Mouse (Mus musculus) MEL (cell line): Measurements from ENCODE around the gene Gm5788. TPM values are rescaled to one million over a fixed set of nuclear protein-coding genes. Genes with fewer than 3 reads are reported as not detected.

ENCODE experiments used
- DNase-seq: peaks from one replicate; pipeline ENCODE4 v3.0.0; 2011; ENCODE audit warnings: low read depth, low spot score
- H3K27ac ChIP-seq: 2 replicates; pipeline ENCODE4 v1.5.1; 2012; ENCODE audit warnings: low read depth, mild to moderate bottlenecking, control low read depth, low read length, moderate library complexity; ENCODE audit not compliant: control insufficient read depth
- H3K27me3 ChIP-seq, 2 experiments: fragments of 150-350 bp in 1 of 2; sonication (generic) in 1 of 2; 2 replicates each; pipeline ENCODE4 v1.6.1; 2012; ENCODE audit warnings: low read length in 2 of 2, mild to moderate bottlenecking in 2 of 2, improper control_type of control experiment in 1 of 2, moderate library complexity in 1 of 2; ENCODE audit not compliant: insufficient read depth in 2 of 2, control insufficient read depth in 1 of 2
- H3K36me3 ChIP-seq, 2 experiments: 2 replicates each; pipeline ENCODE4 v1.6.1; 2012 to 2014; ENCODE audit warnings: low read length in 2 of 2, improper control_type of control experiment in 1 of 2, inconsistent platforms in 1 of 2, mild to moderate bottlenecking in 1 of 2; ENCODE audit not compliant: insufficient read depth in 2 of 2, control insufficient read depth in 1 of 2
- H3K4me1 ChIP-seq, 2 experiments: fragments of 150-350 bp in 1 of 2; sonication (generic) in 1 of 2; 2 replicates each; pipeline ENCODE4 v1.6.1; 2012; ENCODE audit warnings: low read length in 2 of 2, improper control_type of control experiment in 1 of 2, mild to moderate bottlenecking in 1 of 2; ENCODE audit not compliant: insufficient read depth in 2 of 2, control insufficient read depth in 1 of 2
- H3K4me3 ChIP-seq, 2 experiments: fragments of 150-350 bp in 1 of 2; sonication (generic) in 1 of 2; 2 replicates each; pipeline ENCODE4 v1.5.1; 2012; ENCODE audit warnings: low read depth in 2 of 2, low read length in 2 of 2, mild to moderate bottlenecking in 2 of 2, moderate library complexity in 2 of 2, control low read depth in 1 of 2, improper control_type of control experiment in 1 of 2; ENCODE audit not compliant: control insufficient read depth in 1 of 2, insufficient read depth in 1 of 2
- H3K79me2 ChIP-seq: 2 replicates; pipeline ENCODE4 v1.6.1; 2012; ENCODE audit warnings: mild to moderate bottlenecking, low read length, moderate library complexity; ENCODE audit not compliant: control insufficient read depth, poor library complexity, insufficient read depth
- H3K9ac ChIP-seq: 2 replicates; pipeline ENCODE4 v1.6.1; 2012; ENCODE audit warnings: low read depth, mild to moderate bottlenecking, control low read depth, low read length, moderate library complexity; ENCODE audit not compliant: control insufficient read depth, poor library complexity, severe bottlenecking
- H3K9me3 ChIP-seq: fragments of 150-350 bp; sonication (generic); replicated peaks from 2 replicates; pipeline ENCODE4 v1.6.1; 2012; ENCODE audit warnings: mild to moderate bottlenecking, low read length, improper control_type of control experiment, moderate library complexity; ENCODE audit not compliant: insufficient read depth
- BHLHE40 ChIP-seq: IDR thresholded peaks from 2 replicates; pipeline ENCODE4 v1.6.1; 2012; ENCODE audit warnings: low read depth, mild to moderate bottlenecking, inconsistent platforms, low read length, improper control_type of control experiment, borderline replicate concordance
- CHD1 ChIP-seq: IDR thresholded peaks from 2 replicates; pipeline ENCODE4 v1.6.1; 2012; ENCODE audit warnings: low read depth, mild to moderate bottlenecking, inconsistent platforms, low read length, improper control_type of control experiment
- CHD2 ChIP-seq: IDR thresholded peaks from 2 replicates; pipeline ENCODE4 v1.6.1; 2011; ENCODE audit warnings: low read length, improper control_type of control experiment
- E2F4 ChIP-seq: IDR thresholded peaks from 2 replicates; pipeline ENCODE4 v1.6.1; 2011; ENCODE audit warnings: low read depth, low read length, improper control_type of control experiment, borderline replicate concordance
- GABPA ChIP-seq: IDR thresholded peaks from 2 replicates; pipeline ENCODE4 v1.6.1; 2012; ENCODE audit warnings: low read depth, mild to moderate bottlenecking, inconsistent platforms, low read length, improper control_type of control experiment, moderate library complexity
- MXI1 ChIP-seq: IDR thresholded peaks from 2 replicates; pipeline ENCODE4 v1.6.1; 2011; ENCODE audit warnings: mild to moderate bottlenecking, low read depth, low read length, improper control_type of control experiment
- MYC ChIP-seq: IDR thresholded peaks from 2 replicates; pipeline ENCODE4 v1.6.1; 2011; ENCODE audit warnings: low read depth, mild to moderate bottlenecking, low read length, improper control_type of control experiment, moderate library complexity
- NRF1 ChIP-seq: IDR thresholded peaks from 2 replicates; pipeline ENCODE4 v1.6.1; 2014; ENCODE audit warnings: low read depth, mild to moderate bottlenecking, inconsistent platforms, low read length, improper control_type of control experiment, moderate library complexity; ENCODE audit not compliant: poor library complexity, insufficient read depth, severe bottlenecking
- POLR2A ChIP-seq, 2 experiments: IDR thresholded peaks; 2 replicates each; pipeline ENCODE4 v1.6.1; 2011 to 2012; ENCODE audit warnings: low read length in 2 of 2, mild to moderate bottlenecking in 2 of 2, control low read depth in 1 of 2, improper control_type of control experiment in 1 of 2, low read depth in 1 of 2, moderate library complexity in 1 of 2; ENCODE audit not compliant: control insufficient read depth in 1 of 2, insufficient read depth in 1 of 2, poor library complexity in 1 of 2
- SIN3A ChIP-seq: IDR thresholded peaks from 2 replicates; pipeline ENCODE4 v1.6.1; 2012; ENCODE audit warnings: low read length, improper control_type of control experiment, inconsistent platforms
- TAL1 ChIP-seq: IDR thresholded peaks from 2 replicates; pipeline ENCODE4 v1.6.1; 2012; ENCODE audit warnings: mild to moderate bottlenecking, inconsistent platforms, low read length, moderate library complexity, mixed read lengths
- UBTF ChIP-seq: IDR thresholded peaks from 2 replicates; pipeline ENCODE4 v1.6.1; 2012; ENCODE audit warnings: low read depth, mild to moderate bottlenecking, inconsistent platforms, low read length, improper control_type of control experiment, moderate library complexity, borderline replicate concordance; ENCODE audit not compliant: insufficient read depth
- polyA plus RNA-seq, 2 experiments: library from polyadenylated mRNA; stranded (reverse) in 1 of 2; unstranded in 1 of 2; fragments of >175 nt in 1 of 2; fragments of >200 nt in 1 of 2; gene quantifications; 2 replicates each; pipeline versions ENCODE4 v1.2.1 to v1.2.4; 2012; ENCODE audit warnings: low replicate concordance in 2 of 2, low read depth in 1 of 2; ENCODE audit not compliant: insufficient read length in 2 of 2, insufficient read depth in 1 of 2, missing spikeins in 1 of 2
- total RNA-seq: library from RNA; depleted of rRNA; stranded (reverse); fragments of 300-350 nt; gene quantifications from 2 replicates; pipeline ENCODE4 v1.2.3, GENCODE M21; 2012; rRNA removed

Gm5788 gene
- total and polyA plus RNA-seq, 3 experiments: not detected

- H3K4me3 ChIP-seq: no peak overlapping the region
- no peak overlapping the region for H3K27ac ChIP-seq
- 0 out of 4 replicates have a peak, but pooled peaks cover 0 to 2% of the 10 kb centered on the region in 2 experiments for H3K4me1 ChIP-seq
- no peak overlapping the region for H3K9ac ChIP-seq
- no peaks in the 10 kb centered on the region for H3K27me3 ChIP-seq
- no peak for DNase-seq
- no peaks in the 10 kb centered on the region for H3K9me3 ChIP-seq
- TF ChIP-seq GABPA (no peak), TAL1 (no peak), E2F4 (no peak), UBTF (no peak), SIN3A (no peak), MXI1 (no peak), BHLHE40 (no peak), NRF1 (no peak), MYC (no peak), CHD1 (no peak), CHD2 (no peak), POLR2A (IDR thresholded peaks at IDR 0.05; ENCODE audit: control insufficient read depth in 1 of 2, insufficient read depth in 1 of 2, low read depth in 1 of 2, low read length in 2 of 2, poor library complexity in 1 of 2) (no peak)
- H3K36me3 ChIP-seq: no peaks in the 10 kb centered on the region
- H3K79me2 ChIP-seq: no peaks in the 10 kb centered on the region
Observed at GRCm38 (mm10) chr12:87543927-87544326, 49.4 kb downstream of the Gm5788 start.

Other genes with a start within 250 kb of the Gm5788 start
- 18.2 and 19.7 TPM in 2 replicates for gene Vipas39, start 228.5 kb upstream of the Gm5788 start, total RNA-seq
- 10 to 100 TPM in 1 of 2 experiments, not detected in 1; 23.0 TPM for gene Vipas39, start 228.5 kb upstream of the Gm5788 start, polyA plus RNA-seq
- 414 and 424 TPM in 2 replicates for gene Ahsa1, start 228.2 kb upstream of the Gm5788 start, total RNA-seq
- 100 to 1,000 TPM in 1 of 2 experiments, not detected in 1; 403 TPM for gene Ahsa1, start 228.2 kb upstream of the Gm5788 start, polyA plus RNA-seq
- gene Ism2, start 195.0 kb upstream of the Gm5788 start, total RNA-seq: not detected in 2 replicates
- not detected for gene Ism2, start 195.0 kb upstream of the Gm5788 start, polyA plus RNA-seq
- gene Sptlc2, start 106.4 kb upstream of the Gm5788 start, total RNA-seq: 61.6 and 64.6 TPM in 2 replicates
- 10 to 100 TPM in 1 of 2 experiments, not detected in 1; 75.9 TPM for gene Sptlc2, start 106.4 kb upstream of the Gm5788 start, polyA plus RNA-seq
- gene Slirp, start 50.8 kb upstream of the Gm5788 start, total RNA-seq: 166 and 174 TPM in 2 replicates
- gene Slirp, start 50.8 kb upstream of the Gm5788 start, polyA plus RNA-seq: 100 to 1,000 TPM in 1 of 2 experiments, not detected in 1; 182 TPM
- 31.4 and 41.4 TPM in 2 replicates for gene Alkbh1, start 50.7 kb upstream of the Gm5788 start, total RNA-seq
- 10 to 100 TPM in 1 of 2 experiments, not detected in 1; 48.9 TPM for gene Alkbh1, start 50.7 kb upstream of the Gm5788 start, polyA plus RNA-seq
- gene Snw1, start 22.4 kb upstream of the Gm5788 start, total RNA-seq: 88.1 and 108 TPM in 2 replicates
- 10 to 100 TPM; 40.8 to 92.1 TPM for gene Snw1, start 22.4 kb upstream of the Gm5788 start, polyA plus RNA-seq
- gene Gm8300, start 19.6 kb downstream of the Gm5788 start, total RNA-seq: not detected in 2 replicates
- gene Gm8300, start 19.6 kb downstream of the Gm5788 start, polyA plus RNA-seq: under 1 TPM in 1 of 2 experiments, not detected in 1; 0.07 TPM
- not detected in 2 replicates for gene Oog1, start 108.0 kb downstream of the Gm5788 start, total RNA-seq
- gene Oog1, start 108.0 kb downstream of the Gm5788 start, polyA plus RNA-seq: not detected
- gene Gm4027, start 124.1 kb downstream of the Gm5788 start, total RNA-seq: not detected in 2 replicates
- under 1 TPM in 1 of 2 experiments, not detected in 1; 0.06 TPM for gene Gm4027, start 124.1 kb downstream of the Gm5788 start, polyA plus RNA-seq
- gene Gm16381, start 149.9 kb downstream of the Gm5788 start, total RNA-seq: not detected in 2 replicates
- not detected for gene Gm16381, start 149.9 kb downstream of the Gm5788 start, polyA plus RNA-seq